Mouse (Mus musculus) megakaryocyte progenitor cell, adult 5-6 weeks (primary cell): ENCODE results near the gene Dsn1. TPM values are rescaled to one million over a fixed set of nuclear protein-coding genes. Genes with fewer than 3 reads are reported as not detected.
A peak's percentile ranks its signal among the peaks of the same experiment; 100 is the strongest.

Experiments used
- ATAC-seq: replicated peaks from 2 replicates; pipeline ENCODE4 v1.8.0; 2016; ENCODE audit warnings: mild to moderate bottlenecking, moderate TSS enrichment, inconsistent platforms; ENCODE audit not compliant: poor library complexity
- total RNA-seq, 2 experiments: library from RNA; stranded (forward) in 1 of 2; stranded (reverse) in 1 of 2; fragments of 157-497, 149-512 nt in 1 of 2; fragments of 200-1000 nt in 1 of 2; gene quantifications; 2 replicates each; pipeline versions ENCODE4 v1.2.3 to v1.2.4; 2015 to 2017

The Dsn1 gene
- total RNA-seq (2015) (15.0 and 17.1 TPM in 2 replicates), total RNA-seq (2017) (68.2 and 78.2 TPM in 2 replicates)

DNA sequence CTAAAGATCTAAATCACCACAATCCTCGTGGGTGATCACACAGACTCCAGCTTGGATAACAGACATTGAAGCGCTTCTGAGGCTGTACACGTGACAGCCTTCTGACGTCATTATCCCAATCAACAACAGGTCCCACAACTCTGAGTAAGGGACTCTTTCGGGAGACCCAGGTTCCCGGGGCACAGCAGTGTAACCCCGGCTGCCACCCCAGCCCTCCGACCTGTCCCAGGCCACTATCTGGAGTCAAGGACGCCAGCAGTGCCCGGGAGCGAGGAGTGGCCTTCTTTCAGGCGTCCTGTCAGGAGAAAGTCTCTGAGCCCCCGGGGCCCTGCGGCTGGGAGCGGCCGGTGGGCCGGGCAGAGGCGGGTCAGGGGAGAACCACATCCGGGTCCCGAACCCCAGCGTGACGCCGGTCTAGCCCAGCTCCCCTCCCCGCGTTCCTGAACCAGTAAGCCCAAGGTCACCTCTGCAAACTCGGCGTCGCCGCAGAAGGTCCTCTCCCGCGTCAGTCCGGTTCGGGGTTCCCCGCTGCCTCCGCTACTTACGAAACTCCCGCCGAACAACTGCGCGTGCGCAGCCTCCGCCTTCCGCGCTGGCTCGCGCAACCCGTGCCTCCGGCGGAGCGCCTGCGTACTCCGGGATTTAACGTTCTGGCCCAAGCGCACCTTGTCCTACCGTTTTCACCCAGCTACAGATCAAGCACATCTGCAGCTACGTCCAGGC is at the start of gene Dsn1:
Dsn1 (minus strand) TSS at position 644 of the 723 bp plus-strand sequence.
- peak; percentile 72 for ATAC-seq

- no peak for ATAC-seq
Observed at GRCm38 (mm10) chr2:157055721-157056120, 48.8 kb upstream of the Dsn1 start.

DNA sequence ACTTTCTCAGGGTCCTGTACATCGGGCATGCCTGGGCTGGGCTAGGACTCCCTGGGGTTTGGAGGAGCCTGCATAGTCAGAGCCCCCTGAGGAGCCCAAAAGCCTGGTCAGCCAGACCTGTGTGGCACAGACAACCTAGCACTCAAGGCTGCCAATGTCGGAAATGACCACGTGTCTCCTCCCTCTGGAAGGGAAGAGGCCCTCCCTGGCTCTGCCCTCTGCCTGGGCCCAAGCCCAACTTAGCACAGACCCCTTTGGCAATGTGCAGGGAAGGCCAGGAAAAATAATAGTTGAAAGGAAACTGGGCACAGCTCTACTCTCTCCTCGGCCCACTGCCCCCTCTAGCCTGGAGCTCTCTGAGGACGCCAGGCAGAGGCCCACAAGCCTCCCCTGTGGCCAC is 47.9 kb upstream of the Dsn1 start:
- ATAC-seq, result no peak

GRCm38 (mm10) chr2:157054297-157054696 is 47.3 kb upstream of the Dsn1 start:
- ATAC-seq, result no peak

GRCm38 (mm10) chr2:157053787-157054186 is 46.8 kb upstream of the Dsn1 start:
- 0 out of 2 replicates have a peak, but pooled peaks have one; percentile 35 for ATAC-seq

- ATAC-seq, result no peak
Observed at GRCm38 (mm10) chr2:157053124-157053523, 46.2 kb upstream of the Dsn1 start.

DNA sequence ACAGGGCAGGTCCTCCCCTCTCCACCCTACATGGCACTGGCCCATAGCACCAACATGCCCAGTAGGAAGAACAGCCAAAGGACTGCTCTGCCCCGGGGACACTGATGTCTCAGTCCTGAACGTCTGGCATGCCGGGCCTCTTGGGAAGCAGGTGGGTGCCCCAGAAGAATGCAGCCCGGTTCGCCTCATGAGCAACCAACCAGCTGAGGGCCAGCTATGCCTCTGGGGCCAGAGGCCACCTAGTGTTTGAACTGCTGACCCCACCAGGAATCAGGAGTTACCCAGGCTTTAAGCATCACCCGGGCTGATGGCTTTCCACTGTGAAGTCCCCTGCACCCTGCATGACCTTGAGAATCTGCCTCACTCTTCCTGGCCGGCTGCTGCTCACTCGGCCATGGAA is 45.5 kb upstream of the Dsn1 start:
- no peak for ATAC-seq

DNA sequence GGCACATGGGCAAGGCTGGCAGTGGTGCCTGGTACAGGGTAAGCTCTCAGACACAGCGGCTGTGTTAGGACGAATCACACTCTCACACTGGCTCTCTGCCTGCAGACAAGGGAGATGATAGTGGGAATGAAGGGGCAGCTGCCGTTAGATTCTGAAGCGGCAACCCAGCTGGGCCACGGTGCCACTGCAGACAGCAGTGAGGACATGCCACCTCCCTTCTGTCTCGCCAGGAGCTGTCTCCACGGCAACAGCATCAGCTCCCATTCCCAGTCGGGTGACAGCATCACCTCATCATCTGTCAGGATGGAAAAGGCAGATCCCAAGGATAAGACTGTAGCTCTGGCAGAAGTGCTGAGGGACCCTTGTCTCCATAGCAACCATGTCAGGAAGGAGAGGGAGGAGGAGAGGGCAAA is 42.9 kb upstream of the Dsn1 start:
- ATAC-seq, result no peak

DNA sequence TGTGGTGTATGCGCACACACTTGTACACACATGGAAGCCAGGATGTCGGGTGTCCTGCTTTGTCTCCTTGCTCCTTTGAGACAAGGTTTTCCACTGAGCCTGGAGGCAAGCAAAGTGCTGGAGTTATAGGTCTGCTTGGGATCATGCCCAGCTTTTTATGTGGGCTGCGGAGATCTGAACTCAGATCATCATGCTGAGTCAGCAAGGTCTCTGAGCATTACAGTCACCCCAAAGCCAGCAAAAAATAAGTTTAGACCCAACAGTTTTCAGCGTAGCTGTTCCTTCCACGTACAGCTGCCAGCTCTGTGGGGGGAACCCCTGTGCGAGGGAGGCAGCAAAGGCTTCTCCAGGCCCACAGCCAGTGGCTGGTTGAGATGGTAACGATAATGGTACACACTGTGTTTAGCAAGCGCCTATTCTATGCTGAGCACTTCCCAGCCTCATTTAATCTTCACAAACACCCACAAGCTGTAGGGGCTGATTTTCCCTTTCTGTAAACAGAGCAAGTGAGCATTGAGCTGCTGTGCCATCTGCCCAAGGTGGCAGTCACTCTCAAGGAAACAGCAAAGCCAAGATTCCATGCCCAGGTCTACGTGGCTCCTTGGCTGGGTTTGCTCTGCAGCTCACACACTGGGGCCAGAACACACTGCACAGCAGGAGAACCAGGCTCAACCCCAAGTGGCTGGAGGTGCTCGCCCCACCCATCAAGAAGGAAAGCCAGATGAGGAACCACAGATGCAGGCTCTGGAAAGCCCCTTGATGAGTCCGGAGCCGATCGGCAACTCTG is 41.6 kb upstream of the Dsn1 start:
- peak; percentile 66 for ATAC-seq

DNA sequence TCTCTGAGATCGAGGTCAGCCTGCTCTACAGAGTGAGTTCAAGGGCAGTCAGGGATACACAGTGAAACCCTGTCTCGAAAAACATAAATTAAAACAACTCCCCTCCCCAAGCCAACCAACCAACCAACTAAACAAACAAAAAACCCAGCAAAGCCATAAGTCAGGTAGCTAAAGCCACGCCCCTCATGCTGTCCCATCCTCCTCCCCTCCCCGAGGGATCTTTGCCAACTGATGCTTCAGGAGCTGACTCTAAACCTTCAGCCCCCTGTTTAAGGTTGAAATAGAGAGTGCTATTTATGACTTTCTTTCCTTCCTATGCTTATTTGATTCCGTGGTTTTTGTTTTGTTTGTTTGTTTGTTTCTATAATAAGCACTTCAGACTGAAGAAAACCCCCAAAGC is 40.0 kb upstream of the Dsn1 start:
- ATAC-seq, result no peak

GRCm38 (mm10) chr2:157045932-157046331 is 39.0 kb upstream of the Dsn1 start:
- ATAC-seq, result no peak

DNA sequence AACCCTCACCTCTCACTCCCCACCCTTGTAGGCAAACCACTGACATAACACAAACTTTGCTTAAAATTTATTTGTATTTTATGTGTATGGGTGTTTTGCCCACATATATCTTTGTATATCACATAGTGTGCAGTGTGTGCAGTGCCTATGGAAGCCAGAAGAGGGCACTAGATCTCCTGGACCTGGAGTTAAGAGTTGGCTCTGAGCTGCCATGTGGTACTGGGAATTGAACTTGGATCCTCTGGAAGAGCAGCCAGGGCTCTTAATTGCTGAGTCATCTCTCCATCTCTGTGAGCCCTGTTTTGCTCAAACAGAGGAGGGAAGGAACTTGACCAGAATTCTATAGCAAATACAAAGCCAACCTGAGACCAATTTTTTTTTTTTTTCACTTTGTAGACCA is 37.0 kb upstream of the Dsn1 start:
- ATAC-seq, result peak; percentile 62; the same call in 1 of the 2 replicates

DNA sequence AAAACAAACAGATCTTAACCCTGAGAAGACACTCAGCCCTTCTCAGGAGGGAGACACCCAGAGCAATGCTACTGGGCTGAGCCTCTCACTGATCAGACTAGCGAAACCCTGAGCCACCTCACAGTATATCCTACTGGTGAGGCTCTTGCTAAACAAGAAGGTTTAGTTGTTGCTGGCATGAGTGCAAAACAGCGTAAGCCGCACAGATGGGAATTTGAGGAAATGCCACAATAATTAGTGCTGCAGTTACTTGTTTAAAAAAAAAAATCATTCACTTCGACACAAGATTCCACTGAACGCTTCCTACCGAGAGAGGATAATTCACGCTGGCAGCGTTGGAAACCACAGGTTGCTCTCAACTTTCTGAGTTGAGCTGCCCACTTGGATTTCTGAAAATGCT is 36.6 kb upstream of the Dsn1 start:
- ATAC-seq, result no peak

- ATAC-seq, result no peak
Observed at GRCm38 (mm10) chr2:157041421-157041820, 34.5 kb upstream of the Dsn1 start.

GRCm38 (mm10) chr2:157040649-157041046 is 33.7 kb upstream of the Dsn1 start:
- no peak for ATAC-seq

- no peak for ATAC-seq
Observed at GRCm38 (mm10) chr2:157039900-157040648, 33.1 kb upstream of the Dsn1 start.

DNA sequence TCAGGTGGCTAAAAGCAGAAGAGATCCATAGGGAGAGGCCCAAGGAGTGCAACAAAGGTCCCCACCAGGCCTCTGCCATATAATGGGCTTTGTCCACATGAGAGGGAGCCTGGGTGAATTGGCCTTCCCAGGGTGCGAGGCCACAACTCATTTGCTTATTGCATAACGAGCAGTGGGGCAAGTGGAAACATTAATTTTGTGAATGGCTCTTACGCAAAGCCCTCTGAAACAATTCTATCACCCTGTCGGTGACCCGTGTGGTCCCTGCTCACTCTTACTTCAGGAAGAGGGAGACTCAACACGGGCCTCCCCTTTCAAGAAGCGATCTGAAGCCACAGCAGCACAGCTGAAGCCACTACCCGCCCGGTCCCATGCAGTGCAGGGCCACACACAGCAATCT is 30.3 kb upstream of the Dsn1 start:
- peak; percentile 84 for ATAC-seq

DNA sequence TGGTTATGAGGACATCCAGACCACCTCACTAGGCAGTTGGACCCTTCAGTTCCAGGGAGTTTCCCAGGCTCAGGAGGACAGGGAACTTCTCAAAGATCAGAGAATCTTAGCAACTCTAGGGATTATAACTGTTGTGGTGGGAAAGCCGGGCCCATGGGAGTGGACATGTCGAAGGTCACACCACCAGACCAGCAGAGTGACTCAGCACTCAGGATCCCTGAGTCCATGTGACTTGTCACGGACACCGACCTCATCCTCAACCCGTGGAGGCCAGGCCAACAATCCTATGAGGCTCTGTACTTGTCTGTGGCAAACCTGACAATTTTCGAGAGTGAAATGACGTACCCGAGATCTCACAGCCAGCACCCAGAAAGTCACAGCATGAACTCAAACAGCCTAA is 29.4 kb upstream of the Dsn1 start:
- ATAC-seq, result no peak

DNA sequence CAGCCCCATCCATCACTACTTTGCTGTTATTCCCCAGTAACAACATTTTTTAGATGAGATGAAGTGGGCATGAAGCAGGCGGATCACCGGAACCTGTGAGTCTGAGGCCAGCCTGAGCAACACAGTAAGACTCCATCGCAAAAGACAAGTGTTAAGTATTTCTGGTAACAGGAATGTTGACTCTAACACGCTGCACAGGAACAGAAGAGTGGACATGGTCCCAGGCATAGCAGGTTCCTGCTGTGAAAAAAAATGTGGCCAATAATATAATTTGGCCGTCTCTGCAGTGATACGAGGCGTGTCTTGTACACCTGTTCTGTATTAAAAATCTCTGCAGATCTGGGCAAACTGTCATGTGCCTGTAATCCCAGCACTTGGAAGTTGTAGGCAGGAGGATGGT is 28.4 kb upstream of the Dsn1 start:
- ATAC-seq, result no peak

GRCm38 (mm10) chr2:157030804-157031203 is 23.9 kb upstream of the Dsn1 start:
- ATAC-seq, result peak; percentile 64

- no peak for ATAC-seq
Observed at GRCm38 (mm10) chr2:157028261-157028660, 21.3 kb upstream of the Dsn1 start.
